Mouse (Mus musculus): ENCODE results near the gene Gm13030. TPM values are rescaled to one million over a fixed set of nuclear protein-coding genes. Genes with fewer than 3 reads are reported as not detected.

Gene Gm13030
- polyA plus RNA-seq, 1 experiment = not detected

DNA sequence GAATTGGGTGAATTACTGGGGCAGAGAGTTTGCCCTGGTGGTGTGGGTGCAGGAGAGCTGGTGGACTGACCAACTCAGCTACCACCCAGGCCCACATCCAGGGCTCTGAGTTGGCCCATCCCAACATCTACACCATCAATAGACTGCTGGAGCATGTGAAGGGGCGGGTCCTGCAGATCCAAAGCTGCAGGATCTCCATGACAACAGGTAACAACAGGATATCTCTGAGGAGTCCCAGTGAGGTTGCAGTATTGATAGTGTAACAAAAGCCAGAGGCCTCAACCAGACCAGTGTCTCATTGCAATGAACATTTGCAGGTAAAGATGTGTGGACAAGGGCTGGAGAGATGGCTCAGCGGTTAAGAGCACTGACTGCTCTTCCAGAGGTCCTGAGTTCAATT lies 52.7 kb downstream of the Gm13030 start:
- no peak overlapping the region for H3K4me3 ChIP-seq (ENCODE audit: insufficient read depth, low read length)
- no peak for TF ChIP-seq CTCF (IDR thresholded peaks at IDR 0.05; ENCODE audit: extremely low read depth, insufficient read depth, low read length)
- no peaks in the 10 kb centered on the region for H3K4me1 ChIP-seq (ENCODE audit: control insufficient read depth, insufficient read depth, low read length)
- no peak overlapping the region for H3K27ac ChIP-seq (ENCODE audit: insufficient read depth, low read length)

Other genes starting within 250 kb of the Gm13030 start
- gene Vwa5b1, start 238.1 kb downstream of the Gm13030 start, polyA plus RNA-seq (2012; rRNA removed) = 1.5 and 2.0 TPM in 2 replicates
- 0.29 and 0.32 TPM in 2 replicates for gene Pla2g2c, start 149.2 kb downstream of the Gm13030 start, polyA plus RNA-seq (2012; rRNA removed)
- 1.2 and 1.3 TPM in 2 replicates for gene Ubxn10, start 136.8 kb downstream of the Gm13030 start, polyA plus RNA-seq (2012; rRNA removed)
- gene Pla2g2f, start 116.3 kb downstream of the Gm13030 start, polyA plus RNA-seq (2012; rRNA removed) = 0.06 and 0.76 TPM in 2 replicates
- 0.19 and 0.28 TPM in 2 replicates for gene Pla2g2d, start 98.2 kb downstream of the Gm13030 start, polyA plus RNA-seq (2012; rRNA removed)
- 2.9 and 4.2 TPM in 2 replicates for gene Pla2g5, start 10.5 kb downstream of the Gm13030 start, polyA plus RNA-seq (2012; rRNA removed)
- not detected in 2 replicates for gene Pla2g2e, start 4.0 kb upstream of the Gm13030 start, polyA plus RNA-seq (2012; rRNA removed)
- 14.7 and 15.1 TPM in 2 replicates for gene Otud3, start 40.0 kb upstream of the Gm13030 start, polyA plus RNA-seq (2012; rRNA removed)
- not detected in 2 replicates for gene Rnf186, start 93.1 kb upstream of the Gm13030 start, polyA plus RNA-seq (2012; rRNA removed)
- 2.6 and 3.4 TPM in 2 replicates for gene Tmco4, start 98.9 kb upstream of the Gm13030 start, polyA plus RNA-seq (2012; rRNA removed)
- 7.4 and 7.5 TPM in 2 replicates for gene Htr6, start 201.6 kb upstream of the Gm13030 start, polyA plus RNA-seq (2012; rRNA removed)
- 81.1 and 82.4 TPM in 2 replicates for gene Nbl1, start 219.0 kb upstream of the Gm13030 start, polyA plus RNA-seq (2012; rRNA removed)

Data from cortical plate, adult 2 months (tissue).